Mouse (Mus musculus) neural tube, embryonic 12.5 days (tissue): ENCODE results near the gene Itgb3. TPM values are rescaled to one million over a fixed set of nuclear protein-coding genes. Genes with fewer than 3 reads are reported as not detected.

Experiments used
- ATAC-seq: fragments of 200-750 bp; cut with Nextera tagmentation; 2 replicates; pipeline ENCODE4 v1.8.0; 2017; ENCODE audit warnings: low read depth, mild to moderate bottlenecking, moderate TSS enrichment, moderate library complexity; ENCODE audit not compliant: low FRiP score
- H3K27ac ChIP-seq: fragments of 300-500 bp; sonication (generic); 2 replicates; pipeline ENCODE4 v1.5.1; 2016
- H3K27me3 ChIP-seq: fragments of 300-500 bp; sonication (generic); replicated peaks from 2 replicates; pipeline ENCODE4 v1.6.1; 2016; ENCODE audit warnings: mild to moderate bottlenecking
- H3K36me3 ChIP-seq: fragments of 300-500 bp; sonication (generic); 2 replicates; pipeline ENCODE4 v1.6.1; 2016; ENCODE audit warnings: mild to moderate bottlenecking
- H3K4me1 ChIP-seq: fragments of 300-500 bp; sonication (generic); 2 replicates; pipeline ENCODE4 v1.6.1; 2016
- H3K4me2 ChIP-seq: fragments of 300-500 bp; sonication (generic); replicated peaks from 2 replicates; pipeline ENCODE4 v1.6.1; 2016; ENCODE audit warnings: mild to moderate bottlenecking
- H3K4me3 ChIP-seq: fragments of 300-500 bp; sonication (generic); 2 replicates; pipeline ENCODE4 v1.5.1; 2016
- H3K9ac ChIP-seq: fragments of 300-500 bp; sonication (generic); 2 replicates; pipeline ENCODE4 v1.6.1; 2016; ENCODE audit warnings: mild to moderate bottlenecking
- H3K9me3 ChIP-seq: fragments of 300-500 bp; sonication (generic); 2 replicates; pipeline ENCODE4 v1.6.1; 2016; ENCODE audit warnings: mild to moderate bottlenecking
- WGBS: fragments of 180-500 bp; shearing (Covaris S2); methylation state at CpG from one replicate; pipeline ENCODE4 v1.1.7; 2016; 5-methylcytosine and 5-hydroxymethylcytosine counted together
- polyA plus RNA-seq: library from polyadenylated mRNA; unstranded; fragments of >200 nt; fragmentation: Nextera tagmentation; extraction: Ambion mirVana; gene quantifications from 2 replicates; pipeline ENCODE4 v1.2.1, GENCODE M21; 2016

The Itgb3 gene
- polyA plus RNA-seq, 1 experiment from 2014 or later: 3.7 TPM

DNA sequence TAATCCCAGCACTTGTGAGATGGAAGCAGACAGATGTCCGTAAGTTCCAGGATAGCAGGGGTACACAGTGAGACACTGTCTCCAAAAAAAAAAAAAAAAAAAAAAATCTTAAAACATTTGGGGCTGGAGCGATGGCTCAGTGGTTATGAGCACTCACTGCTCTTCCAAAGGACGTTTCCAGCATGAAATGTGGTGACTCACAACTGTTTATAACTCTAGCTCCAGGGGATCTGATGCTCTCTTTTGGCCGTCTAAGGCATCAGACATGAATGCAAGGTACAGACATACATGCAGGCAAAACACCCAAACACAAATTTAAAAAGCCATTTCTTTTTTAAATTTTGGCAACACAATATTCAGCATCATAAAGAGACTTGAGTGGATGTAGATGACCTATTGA, 65.6 kb downstream of the Itgb3 start:
- H3K27me3 ChIP-seq: no peaks in the 10 kb centered on the region
- H3K4me3 ChIP-seq: no peak overlapping the region
- H3K9me3 ChIP-seq: no peaks in the 10 kb centered on the region
- 79% methylated on average over 4 of the region's 4 CpGs for WGBS
- no peak overlapping the region for H3K9ac ChIP-seq
- H3K4me1 ChIP-seq: no peaks in the 10 kb centered on the region
- ATAC-seq: no peak
- no peak overlapping the region for H3K27ac ChIP-seq
- no peak overlapping the region for H3K4me2 ChIP-seq
- no peaks in the 10 kb centered on the region for H3K36me3 ChIP-seq

- Histone ChIP-seq H3K27ac (no peak overlapping the region), H3K4me1 (no peaks in the 10 kb centered on the region), H3K36me3 (no peaks in the 10 kb centered on the region), H3K9ac (no peak overlapping the region), H3K9me3 (no peaks in the 10 kb centered on the region), H3K4me3 (no peak overlapping the region), H3K27me3 (no peaks in the 10 kb centered on the region), H3K4me2 (no peak overlapping the region)
- no peak for ATAC-seq
- WGBS: 95% methylated on average over 11 of the region's 11 CpGs
Observed at GRCm38 (mm10) chr11:104674768-104675167, 67.0 kb downstream of the Itgb3 start.

DNA sequence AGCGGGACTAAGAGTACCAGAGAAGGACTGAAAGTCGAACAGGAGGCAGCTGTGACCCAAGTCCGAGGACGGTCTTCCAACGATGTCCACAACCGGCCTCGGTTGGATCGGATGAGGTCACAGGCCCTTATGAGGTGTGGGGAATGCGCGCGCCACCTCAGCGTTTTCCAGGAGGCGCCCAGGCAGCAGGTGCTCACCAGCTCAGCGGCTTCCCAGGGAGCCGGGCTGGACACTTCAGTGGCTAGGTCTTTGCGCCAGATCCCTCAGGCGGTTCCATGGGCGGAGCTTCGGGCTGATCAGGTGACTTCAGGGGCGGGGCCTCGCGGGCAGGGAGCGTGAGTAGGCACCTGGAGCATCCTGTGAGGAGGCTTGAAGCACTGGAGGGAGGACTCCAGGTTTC, 77.7 kb downstream of the Itgb3 start, which contains the start of gene Gm11639:
Gm11639 (plus strand) TSS at position 160 of the 400 bp plus-strand sequence.
- Histone ChIP-seq H3K4me2 (peak within 1 kb of the TSS; percentile 12), H3K27me3 (no peaks in the 10 kb centered on the region), H3K36me3 (no peaks in the 10 kb centered on the region), H3K27ac (no peak within 1 kb of the TSS), H3K4me1 (no peaks in the 10 kb centered on the region), H3K9me3 (no peaks in the 10 kb centered on the region), H3K4me3 (no peak within 1 kb of the TSS), H3K9ac (no peak within 1 kb of the TSS)
- 24% methylated on average over 23 of the region's 23 CpGs for WGBS
- ATAC-seq: no peak

GRCm38 (mm10) chr11:104693235-104693634, 85.4 kb downstream of the Itgb3 start:
- Histone ChIP-seq H3K27me3 (no peaks in the 10 kb centered on the region), H3K4me2 (no peak overlapping the region), H3K36me3 (no peaks in the 10 kb centered on the region), H3K4me1 (no peaks in the 10 kb centered on the region), H3K27ac (no peak overlapping the region), H3K4me3 (no peak overlapping the region), H3K9me3 (no peaks in the 10 kb centered on the region), H3K9ac (no peak overlapping the region)
- no peak for ATAC-seq
- 93% methylated on average over 6 of the region's 6 CpGs for WGBS

DNA sequence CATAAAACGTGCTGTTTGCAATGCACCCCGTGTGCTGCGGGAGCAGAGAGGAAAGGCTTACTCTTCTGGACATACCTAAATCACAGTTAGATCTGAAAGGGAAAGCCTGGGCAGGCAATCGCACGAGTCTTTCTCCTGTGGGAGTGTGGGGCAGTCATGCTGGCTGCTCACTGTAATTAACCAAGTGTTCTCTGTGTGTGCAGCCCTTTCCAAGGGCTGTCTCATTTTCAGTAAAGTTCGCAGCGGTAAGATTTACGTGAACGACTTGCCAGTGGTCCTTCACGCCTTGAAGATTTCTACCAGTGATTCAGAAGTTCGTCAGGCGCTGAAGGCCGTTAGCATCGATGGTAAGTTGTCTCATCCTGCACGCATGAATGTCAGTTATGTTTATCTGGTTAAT, 96.3 kb downstream of the Itgb3 start:
- ATAC-seq: 0 out of 2 replicates have a peak, but pooled peaks have one; percentile 25
- no peak overlapping the region for H3K4me2 ChIP-seq
- WGBS: 54% methylated on average over 15 of the region's 15 CpGs

DNA sequence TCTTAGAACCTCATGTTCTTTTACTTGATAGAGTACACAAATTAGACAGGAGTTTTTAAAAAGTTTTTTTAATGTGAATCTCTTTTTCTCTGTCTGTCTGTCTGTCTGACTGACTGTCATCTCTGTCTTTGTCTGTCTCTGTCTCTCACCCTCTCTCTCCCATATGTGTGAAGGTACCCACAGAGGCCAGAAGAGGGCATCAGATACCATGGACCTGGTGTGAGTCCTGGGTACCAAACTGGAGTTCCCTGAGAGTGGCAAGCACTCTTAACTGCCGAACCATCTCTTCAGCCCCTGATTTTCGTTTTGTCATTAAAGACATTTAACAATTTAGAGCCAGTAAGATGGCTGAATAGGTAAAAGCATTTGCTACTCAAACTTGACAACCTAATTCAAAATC, 99.3 kb downstream of the Itgb3 start:
- no peak overlapping the region for H3K4me3 ChIP-seq
- H3K4me2 ChIP-seq: no peak overlapping the region
- no peak overlapping the region for H3K9ac ChIP-seq
- no peaks in the 10 kb centered on the region for H3K27me3 ChIP-seq
- no peaks in the 10 kb centered on the region for H3K36me3 ChIP-seq
- no peaks in the 10 kb centered on the region for H3K4me1 ChIP-seq
- no peak for ATAC-seq
- no peaks in the 10 kb centered on the region for H3K9me3 ChIP-seq
- 66% methylated on average over 2 of the region's 2 CpGs for WGBS
- H3K27ac ChIP-seq: no peak overlapping the region

More for the DNA sequence above, 96.3 kb downstream of the Itgb3 start:
- Histone ChIP-seq H3K4me3 (no peak overlapping the region), H3K36me3 (no peaks in the 10 kb centered on the region), H3K9ac (no peak overlapping the region), H3K27ac (no peak overlapping the region), H3K9me3 (no peaks in the 10 kb centered on the region), H3K27me3 (no peaks in the 10 kb centered on the region), H3K4me1 (no peaks in the 10 kb centered on the region)

Other genes starting within 250 kb of the Itgb3 start
- 30.9 and 34.2 TPM in 2 replicates for gene Kansl1, start 139.1 kb upstream of the Itgb3 start, polyA plus RNA-seq
- 45.4 and 47.6 TPM in 2 replicates for gene Cdc27, start 57.4 kb upstream of the Itgb3 start, polyA plus RNA-seq
- gene Myl4, start 57.3 kb upstream of the Itgb3 start, polyA plus RNA-seq: 13.7 and 21.7 TPM in 2 replicates
- gene Gm11639, start 77.7 kb downstream of the Itgb3 start, polyA plus RNA-seq: 0.01 TPM in 1 of 2 replicates, not detected in the other